Mouse (Mus musculus) lung, postnatal 36 days (tissue): Measurements from ENCODE around the gene Cdc20b.

Experiments
- DNase-seq: peaks from one replicate; pipeline ENCODE4 v3.0.0; 2022; ENCODE audit warnings: mixed read lengths

Gene Cdc20b

DNA sequence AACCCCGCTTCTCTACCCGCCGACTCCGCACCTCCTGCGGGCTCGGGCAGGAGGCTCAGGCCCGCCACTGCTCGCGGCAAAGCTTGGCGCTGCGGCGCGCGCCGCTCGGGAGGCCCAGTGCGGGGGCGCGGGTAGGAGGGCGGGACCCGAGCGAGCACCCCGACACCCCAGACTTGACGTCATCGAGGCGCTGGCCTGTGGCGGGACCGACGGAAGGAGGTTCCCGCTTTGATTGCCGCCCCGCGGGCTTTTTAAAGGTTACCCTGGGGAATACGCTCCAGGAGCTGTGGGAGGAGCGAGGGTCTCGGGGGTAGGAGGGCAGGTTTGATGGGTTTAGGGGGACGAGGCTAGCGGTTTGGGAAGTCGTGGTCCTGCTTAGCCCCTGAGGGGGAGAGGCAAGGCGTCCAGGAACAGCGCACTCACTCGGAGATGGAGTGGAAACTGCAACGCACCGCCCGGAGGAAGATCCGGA lies at the start of gene Cdc20b:
Gene Cdc20b (plus strand): TSS at position 162 of the 472 bp plus-strand sequence.
- peak; percentile 62 for DNase-seq

DNA sequence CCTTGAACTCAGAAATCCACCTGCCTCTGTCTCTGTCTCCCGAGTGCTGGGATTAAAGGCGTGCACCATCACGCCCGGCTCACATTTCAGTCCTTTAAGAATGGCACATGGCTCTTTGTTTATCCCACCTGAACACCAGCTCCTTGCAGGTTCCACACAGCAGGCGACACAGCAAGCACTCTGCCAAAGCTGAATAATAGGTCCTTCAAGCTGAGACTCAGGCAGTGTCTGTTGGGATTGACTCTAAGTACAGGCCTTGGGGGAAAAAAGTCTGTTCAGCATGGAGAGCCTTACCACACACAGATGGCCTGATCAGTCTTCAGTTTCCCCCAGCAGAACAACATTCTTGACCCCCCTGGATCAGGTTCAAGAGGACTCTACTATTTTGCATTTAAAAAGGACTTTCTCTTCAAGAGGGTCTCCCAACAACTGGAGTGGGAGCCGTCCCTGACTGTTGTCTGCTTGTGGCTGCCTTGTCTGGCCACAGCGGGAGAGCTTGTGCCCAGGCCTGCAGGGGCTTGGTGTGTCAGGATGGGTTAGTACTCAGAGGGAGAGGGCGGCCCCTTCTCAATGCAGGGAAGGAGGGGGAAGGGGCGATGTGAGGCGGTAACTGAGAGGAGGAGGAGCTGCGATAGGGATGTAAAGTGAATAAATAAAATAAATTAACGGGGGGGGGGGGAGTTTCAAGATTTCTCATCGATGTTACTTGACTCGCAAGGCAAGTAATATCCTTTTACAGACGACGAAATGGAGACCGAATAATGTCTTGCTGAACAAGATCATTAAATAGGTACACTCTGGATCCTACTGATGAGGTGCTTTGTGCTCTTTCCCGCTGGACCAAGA lies 49.1 kb upstream of the Cdc20b start:
- DNase-seq = no peak

DNA sequence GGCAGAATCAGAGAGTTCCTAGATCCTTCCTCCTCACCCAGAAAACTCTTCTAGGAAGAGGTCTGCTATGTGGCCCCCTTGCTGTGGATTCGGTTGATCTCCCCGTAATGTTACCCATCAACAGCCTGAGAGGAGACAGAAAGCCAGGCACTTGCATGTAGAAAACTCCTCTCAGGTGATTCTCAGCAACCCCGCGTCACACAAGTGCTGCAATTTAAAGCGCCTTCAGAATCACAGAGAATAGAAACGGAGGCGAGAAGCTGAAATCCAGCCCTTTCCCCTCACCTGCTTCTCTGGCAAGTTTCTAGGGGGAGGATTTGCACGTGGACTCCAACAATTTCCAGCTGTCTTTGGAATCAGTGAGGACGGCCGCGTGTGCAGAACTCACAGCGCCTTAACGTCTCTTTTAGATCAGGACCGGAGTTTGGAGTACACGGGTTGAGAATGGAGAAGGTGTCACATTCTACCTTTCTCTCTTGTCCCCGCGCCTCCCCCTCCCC lies 48.4 kb upstream of the Cdc20b start:
- DNase-seq = no peak

GRCm38 (mm10) chr13:112987532-112987943 lies 47.4 kb upstream of the Cdc20b start, which contains the start of gene Ccno:
Gene Ccno, plus strand, starts transcription at chr13:112987802.
- DNase-seq = peak; percentile 96

GRCm38 (mm10) chr13:112987991-112988390 lies 46.9 kb upstream of the Cdc20b start:
- peak; percentile 19 for DNase-seq

DNA sequence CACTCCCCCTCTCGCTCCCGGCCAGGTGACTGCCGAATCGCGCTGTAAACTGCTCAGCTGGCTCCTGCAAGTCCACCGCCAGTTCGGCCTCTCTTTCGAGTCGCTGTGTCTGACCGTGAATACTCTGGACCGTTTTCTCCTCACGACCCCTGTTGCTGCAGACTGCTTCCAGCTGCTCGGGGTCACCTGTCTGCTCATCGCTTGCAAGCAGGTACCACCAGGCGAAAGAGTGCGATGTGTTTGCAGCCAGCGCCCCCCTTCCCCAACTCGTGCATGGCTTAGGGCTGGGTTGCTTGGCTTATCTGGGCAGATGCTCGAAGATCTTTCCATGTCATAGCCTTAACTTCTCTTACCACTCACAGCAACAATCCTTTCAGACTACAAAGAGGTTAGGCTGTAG lies 46.0 kb upstream of the Cdc20b start:
- no peak for DNase-seq

DNA sequence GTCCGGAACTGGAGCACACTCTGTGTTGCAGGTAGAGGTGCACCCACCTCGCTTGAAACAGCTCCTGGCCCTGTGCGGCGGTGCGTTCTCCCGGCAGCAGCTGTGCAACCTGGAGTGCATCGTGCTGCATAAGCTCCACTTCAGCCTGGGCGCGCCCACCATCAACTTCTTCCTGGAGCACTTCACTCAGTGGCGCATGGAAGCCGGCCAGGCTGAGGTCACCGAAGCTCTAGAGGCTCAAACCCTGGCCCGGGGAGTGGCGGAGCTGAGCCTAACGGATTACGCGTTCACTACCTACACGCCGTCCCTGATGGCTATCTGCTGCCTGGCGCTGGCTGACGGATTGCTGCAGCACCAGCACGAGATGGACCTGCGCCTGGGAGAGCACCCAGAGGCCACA lies 45.4 kb upstream of the Cdc20b start:
- DNase-seq = peak; percentile 75

GRCm38 (mm10) chr13:112990346-112990745 lies 44.6 kb upstream of the Cdc20b start:
- DNase-seq = peak; percentile 22

DNA sequence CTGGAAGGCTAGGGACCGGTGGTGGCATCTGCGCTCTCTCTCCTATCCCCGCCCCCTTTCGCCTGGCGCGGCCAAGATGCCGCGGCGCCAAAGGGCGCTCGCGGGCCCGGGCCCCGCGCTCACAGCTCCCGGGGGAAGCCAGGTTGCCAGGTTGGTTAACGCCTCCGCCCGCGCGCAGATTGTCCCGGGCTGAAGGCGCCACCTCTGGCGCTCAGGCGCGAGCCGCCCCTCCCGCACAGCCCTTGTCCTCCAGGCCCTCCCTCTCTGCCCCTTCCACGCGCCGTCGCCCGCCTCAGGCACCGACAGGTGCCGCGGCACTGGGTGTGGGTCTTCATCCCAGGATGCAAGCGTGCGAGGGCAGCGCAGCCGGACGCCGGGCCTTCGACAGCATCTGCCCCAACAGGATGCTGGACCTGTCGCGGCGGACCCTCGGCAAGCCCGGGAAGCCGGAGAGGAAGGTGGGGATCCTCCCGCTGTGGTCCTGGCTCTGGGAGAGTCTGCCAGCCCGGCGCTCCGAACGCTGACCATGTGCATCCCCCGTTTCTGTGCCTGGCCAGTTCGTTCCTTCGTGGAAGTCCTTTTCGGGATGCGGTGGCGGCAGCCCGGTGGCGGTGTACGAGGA lies 41.3 kb upstream of the Cdc20b start, which contains the start of gene Mcidas:
Gene Mcidas (plus strand): TSS at position 315 of the 622 bp plus-strand sequence.
- peak; percentile 37 for DNase-seq

- peak; percentile 79 for DNase-seq
These were observed 40.7 kb upstream of the Cdc20b start for GRCm38 (mm10) chr13:112994191-112994590.

DNA sequence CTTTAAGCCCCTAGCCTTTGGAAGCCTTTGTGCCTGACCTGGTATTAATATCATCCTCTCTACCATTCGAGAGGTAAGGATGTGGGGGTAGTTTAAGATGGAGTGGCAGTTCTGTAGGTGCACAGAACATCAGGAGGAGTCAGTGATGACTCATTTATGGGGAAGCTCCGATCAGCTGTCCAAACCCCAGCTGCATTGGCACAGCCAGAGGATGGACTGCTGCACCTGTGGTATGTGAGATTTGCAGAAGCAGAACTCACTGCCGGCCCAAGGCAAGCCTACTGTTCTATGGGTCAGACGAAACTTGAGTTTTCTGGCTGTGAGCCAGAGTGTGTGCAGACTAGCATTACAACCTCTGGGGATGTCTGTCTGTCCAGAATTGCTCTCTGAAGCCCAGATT lies 38.5 kb upstream of the Cdc20b start:
- no peak for DNase-seq

DNA sequence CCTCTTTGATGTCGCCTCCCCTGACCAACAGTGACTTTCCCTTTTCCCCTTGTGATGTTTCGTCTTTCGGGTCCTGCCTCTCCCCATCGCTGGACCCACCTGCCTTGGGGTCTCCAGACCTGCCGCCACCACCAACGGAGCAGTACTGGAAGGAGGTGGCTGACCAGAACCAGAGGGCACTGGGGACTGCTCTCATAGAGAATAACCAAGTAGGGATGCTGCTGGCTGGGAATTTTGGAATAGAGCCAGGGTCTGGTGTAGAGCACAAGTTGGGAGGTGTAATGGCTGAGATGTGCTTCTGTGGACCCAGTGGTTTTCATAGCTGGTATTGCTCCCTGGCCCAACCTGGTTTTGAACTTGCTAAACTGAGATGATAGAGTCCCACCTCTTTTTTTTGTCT lies 37.5 kb upstream of the Cdc20b start:
- DNase-seq = no peak

DNA sequence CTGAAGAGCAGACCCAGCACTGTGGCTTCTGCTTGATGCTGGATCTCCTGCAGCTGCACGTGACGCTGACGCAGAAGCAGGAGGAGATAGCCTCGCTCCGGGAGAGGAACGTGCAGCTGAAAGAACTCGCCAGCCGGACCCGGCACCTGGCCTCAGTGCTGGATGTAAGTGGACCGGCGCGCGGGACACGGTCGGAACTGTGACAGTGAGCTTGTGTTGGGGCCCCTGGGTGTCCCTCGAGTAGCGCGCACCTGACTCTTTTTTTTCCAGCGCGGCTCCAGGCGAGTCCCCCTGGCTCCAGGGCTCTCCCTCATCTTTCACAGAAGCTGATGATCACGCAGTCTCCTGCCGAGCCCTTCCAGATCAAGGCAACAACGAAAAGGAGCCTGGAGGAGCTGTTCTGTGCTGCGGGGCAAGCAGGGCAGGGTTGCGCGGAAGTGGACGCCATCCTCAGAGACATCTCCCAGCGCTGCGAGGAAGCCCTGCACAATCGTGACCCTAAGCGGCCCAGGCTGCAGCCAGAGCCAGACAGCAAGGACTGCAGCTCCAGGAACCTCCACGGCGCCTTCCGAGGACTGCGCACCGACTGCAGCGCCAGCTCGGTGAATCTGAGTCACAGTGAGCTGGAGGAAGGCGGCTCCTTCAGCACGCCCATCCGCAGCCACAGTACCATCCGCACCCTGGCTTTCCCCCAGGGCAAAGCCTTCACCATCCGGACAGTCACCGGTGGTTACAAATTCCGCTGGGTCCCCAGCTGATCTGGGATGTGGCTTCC lies 36.3 kb upstream of the Cdc20b start:
- peak; percentile 38 for DNase-seq

- DNase-seq = no peak
These were observed 34.8 kb upstream of the Cdc20b start for GRCm38 (mm10) chr13:113000090-113000489.

- DNase-seq = peak; percentile 85
These were observed 34.2 kb upstream of the Cdc20b start for GRCm38 (mm10) chr13:113000576-113001318.

GRCm38 (mm10) chr13:113012683-113013082 lies 22.2 kb upstream of the Cdc20b start:
- no peak for DNase-seq

DNA sequence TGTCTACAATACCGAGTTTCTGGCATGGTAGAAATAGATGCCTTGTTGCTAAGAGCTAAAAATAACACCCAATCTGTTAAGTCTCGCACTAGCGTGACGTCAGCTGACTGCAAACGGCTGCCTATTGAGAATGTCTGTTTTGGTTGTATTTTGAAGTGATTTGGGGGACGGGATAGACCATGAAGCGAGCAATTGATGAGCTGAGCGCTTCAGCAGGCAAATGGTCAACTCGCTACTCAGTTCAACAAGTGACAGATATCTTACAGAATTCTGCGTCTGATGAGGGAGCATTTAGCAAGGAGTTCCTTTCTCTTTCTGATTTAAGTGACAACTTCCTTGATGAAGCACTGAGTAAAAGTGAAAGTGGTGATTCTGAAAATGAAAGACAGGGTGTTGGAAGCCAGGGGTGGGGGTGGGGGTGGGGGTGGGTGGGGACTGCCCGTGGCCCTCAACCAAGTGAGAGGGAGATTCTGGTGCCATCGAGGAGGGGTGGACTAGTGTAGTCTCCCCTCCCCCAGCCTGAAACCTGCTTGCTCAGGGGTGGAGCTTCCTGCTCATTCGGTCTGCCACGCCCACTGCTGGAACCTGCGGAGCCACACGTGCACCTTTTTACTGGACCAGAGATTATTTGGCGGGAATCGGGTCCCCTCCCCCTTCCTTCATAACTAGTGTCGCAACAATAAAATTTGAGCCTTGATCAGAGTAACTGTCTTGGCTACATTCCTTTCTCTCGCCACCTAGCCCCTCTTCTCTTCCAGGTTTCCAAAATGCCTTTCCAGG lies 21.5 kb upstream of the Cdc20b start:
- peak; percentile 45 for DNase-seq

DNA sequence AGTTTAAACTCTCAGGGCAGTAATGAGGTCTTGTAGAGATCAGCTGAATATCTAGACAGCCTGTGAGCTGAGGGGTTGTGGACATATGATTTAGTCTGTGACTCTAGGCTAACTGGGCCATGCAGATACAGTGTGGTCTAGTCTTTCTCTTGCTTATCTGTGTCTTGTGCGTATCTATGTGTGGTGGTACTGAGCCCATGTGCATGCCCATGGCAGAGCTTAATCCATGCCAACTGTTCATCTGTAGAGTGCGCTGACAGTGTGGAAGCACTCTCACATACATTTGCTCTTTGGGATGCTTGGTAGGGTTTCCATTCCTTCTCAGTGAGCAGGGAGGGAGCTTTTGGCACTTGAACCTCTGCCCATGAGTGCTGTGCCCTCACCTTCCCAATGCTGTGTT lies 13.4 kb upstream of the Cdc20b start:
- DNase-seq = no peak

DNA sequence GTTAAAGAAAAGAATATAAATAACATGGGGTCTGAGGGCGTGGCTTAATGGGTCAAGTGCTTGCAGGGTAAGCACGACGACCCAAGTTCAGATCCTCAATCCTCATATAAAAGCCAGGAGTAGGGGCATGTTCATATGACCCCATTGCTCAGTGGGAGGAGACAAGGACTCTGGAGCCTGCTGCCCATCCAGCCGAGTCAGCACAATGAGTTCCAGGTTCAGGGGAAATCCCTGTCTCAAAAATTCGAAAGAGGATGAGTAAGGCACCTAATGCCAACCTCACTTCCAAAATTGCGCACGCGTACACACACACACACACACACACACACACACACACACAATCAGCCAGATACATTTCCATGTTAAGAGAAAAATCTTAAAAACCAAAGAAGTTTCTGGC lies 12.4 kb upstream of the Cdc20b start:
- DNase-seq = no peak

DNA sequence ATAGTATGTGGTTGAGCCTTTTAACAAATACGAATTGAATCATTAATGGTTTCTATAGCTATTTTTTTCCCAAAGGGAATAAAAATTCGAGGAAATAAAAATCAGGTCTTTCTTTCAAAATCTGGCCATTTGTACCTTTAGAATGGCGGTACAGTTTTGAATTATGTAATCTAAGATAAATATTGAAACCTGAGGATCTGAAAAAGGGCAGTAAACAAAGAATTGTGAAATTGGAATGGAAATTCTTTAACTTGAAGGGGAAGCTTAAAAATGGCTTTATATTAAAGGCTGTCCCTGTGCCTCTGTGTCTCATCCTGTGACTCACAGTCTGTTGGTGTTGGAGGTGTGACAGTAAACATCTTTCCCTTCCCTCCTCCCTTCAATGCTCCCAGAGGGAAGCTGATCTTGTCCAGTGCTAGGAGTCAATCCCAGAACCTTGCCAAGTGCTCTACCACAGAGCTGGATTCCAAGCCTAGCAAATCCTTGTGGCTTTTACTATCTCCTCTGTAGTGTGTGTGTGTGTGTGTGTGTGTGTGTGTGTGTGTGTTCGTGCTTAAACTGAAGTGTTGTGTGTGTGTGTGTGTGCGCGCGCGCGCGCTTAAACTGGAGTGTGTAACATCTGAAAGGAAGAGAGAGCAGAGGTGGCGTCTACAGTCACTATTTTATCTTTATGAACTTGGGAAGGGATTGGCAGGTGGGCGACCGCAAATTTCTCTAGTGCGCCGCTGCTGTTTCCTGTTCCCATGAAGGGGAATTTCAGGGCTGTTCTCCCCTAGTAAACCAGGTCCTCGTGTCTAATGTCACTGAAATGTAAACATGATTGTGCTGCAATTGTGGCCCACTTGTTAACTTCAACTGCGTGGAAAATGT lies 11.4 kb upstream of the Cdc20b start:
- no peak for DNase-seq
